Mouse (Mus musculus): ENCODE data around the gene Il19. TPM values are rescaled to one million over a fixed set of nuclear protein-coding genes. Genes with fewer than 3 reads are reported as not detected.

The Il19 gene
- total and polyA plus RNA-seq, 3 experiments = 0.38 TPM; not detected in 2

DNA sequence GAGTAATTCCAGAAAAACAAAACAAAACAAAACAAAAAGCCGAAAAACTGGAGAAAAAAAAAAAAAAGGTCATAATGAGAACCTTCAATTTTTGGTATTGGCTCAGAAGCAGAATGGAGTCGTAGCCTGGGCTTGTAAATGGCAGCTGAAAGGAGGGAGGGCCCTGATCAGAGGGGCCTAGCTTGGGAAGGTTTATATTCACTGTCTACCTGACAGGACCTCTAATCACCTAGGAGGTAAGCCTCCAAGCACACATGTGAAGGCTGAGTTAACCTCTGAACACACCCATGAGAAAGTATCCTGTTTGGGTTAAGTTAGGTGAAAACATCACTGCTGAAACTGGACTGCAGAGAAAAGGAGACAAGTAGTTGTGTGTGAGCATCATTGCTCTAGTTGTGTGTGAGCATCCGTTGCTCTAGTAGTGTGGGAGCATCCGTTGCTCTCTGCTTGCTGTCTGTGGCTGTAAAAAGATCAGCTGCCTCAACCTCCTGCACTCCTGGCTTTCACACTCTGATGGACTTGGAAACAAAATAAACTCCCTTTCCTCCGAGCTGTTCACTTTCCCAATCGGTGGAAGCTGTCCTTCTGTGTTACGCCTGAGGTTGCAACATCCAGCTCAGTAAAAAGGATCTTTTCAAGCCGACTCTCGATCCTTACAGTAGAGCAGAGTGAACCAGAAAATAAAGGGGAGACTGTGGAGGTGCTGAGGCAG, 46.4 kb downstream of the Il19 start:
- TF ChIP-seq GABPA (IDR thresholded peaks at IDR 0.05; ENCODE audit: insufficient replicate concordance, low read depth, low read length) = no peak
- TF ChIP-seq RAD21 (IDR thresholded peaks at IDR 0.05; ENCODE audit: low read depth, low read length) = no peak
- no peak for TF ChIP-seq ZC3H11A (IDR thresholded peaks at IDR 0.05; ENCODE audit: low read depth, low read length)
- no peak for TF ChIP-seq EP300 (IDR thresholded peaks at IDR 0.05; ENCODE audit: low read length)
- in situ Hi-C loops (cut with MboI; ENCODE audit: low pct_ligation_motif_present, low pct_unique_long_range_greater_than_20kb, low sequenced_read_pairs) = no loop called here

DNA sequence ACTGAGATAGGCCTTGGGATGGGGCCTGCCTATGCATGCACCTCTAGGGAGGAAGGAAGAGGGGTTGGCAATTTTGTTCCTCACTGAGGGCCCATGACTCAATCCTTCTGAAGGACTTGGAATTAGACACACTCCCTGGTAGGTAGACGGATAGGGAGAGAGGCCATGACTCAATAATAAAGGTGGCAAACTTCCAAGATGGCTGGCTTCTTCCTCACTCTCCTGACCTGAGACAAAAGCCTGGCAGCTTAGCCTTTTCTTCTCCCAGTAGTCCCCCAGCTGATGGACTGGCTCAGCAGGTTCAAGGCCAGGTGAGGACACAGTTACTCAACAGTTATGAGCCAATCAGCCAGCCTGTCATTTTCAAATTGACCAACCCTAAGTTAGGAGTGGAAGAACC, 47.5 kb downstream of the Il19 start:
- H3K9me3 ChIP-seq (replicated peaks; ENCODE audit: low read length) = no peaks in the 10 kb centered on the region
- no peak overlapping the region for H3K27ac ChIP-seq (ENCODE audit: insufficient read depth, low read depth)
- no peaks in the 10 kb centered on the region for H3K4me1 ChIP-seq (ENCODE audit: control insufficient read depth in 1 of 2, insufficient read depth in 2 of 2)
- no peak for DNase-seq (ENCODE audit: extremely low read depth)
- H3K4me3 ChIP-seq (replicated peaks in 1 of 3; ENCODE audit: low read depth in 2 of 3, low read length in 2 of 3, poor library complexity in 1 of 3) = no peak overlapping the region
- no peak overlapping the region for H3K4me2 ChIP-seq (ENCODE audit: insufficient read depth, low read depth, poor library complexity, severe bottlenecking)
- H3K27me3 ChIP-seq (replicated peaks) = no peaks in the 10 kb centered on the region
- no peaks in the 10 kb centered on the region for H3K36me3 ChIP-seq (replicated peaks in 1 of 2; ENCODE audit: control insufficient read depth in 1 of 2, insufficient read depth in 1 of 2, low read length in 1 of 2)
- no peak overlapping the region for H3K9ac ChIP-seq (ENCODE audit: insufficient read depth, low read depth)
- in situ Hi-C loops (cut with MboI; ENCODE audit: low pct_ligation_motif_present, low pct_unique_long_range_greater_than_20kb, low sequenced_read_pairs) = no loop called here
- H3K79me2 ChIP-seq (replicated peaks; ENCODE audit: control insufficient read depth, extremely low read depth, insufficient read depth, poor library complexity, severe bottlenecking) = no peaks in the 10 kb centered on the region
- dilution Hi-C loops (cut with MboI; ENCODE audit: extremely low pct_ligation_motif_present, extremely low pct_unique_long_range_greater_than_20kb, low sequenced_read_pairs) = no loop called here
- TF ChIP-seq NRF1 (IDR thresholded peaks at IDR 0.05; ENCODE audit: low read depth, low read length) (no peak), PAX5 (IDR thresholded peaks at IDR 0.05; ENCODE audit: low read length) (no peak), MYC (IDR thresholded peaks at IDR 0.05; ENCODE audit: low read depth, low read length) (no peak), USF2 (conservative IDR thresholded peaks at IDR 0.05; ENCODE audit: low read depth, low read length) (no peak), POLR2AphosphoS2 (IDR thresholded peaks at IDR 0.05; ENCODE audit: low read depth, low read length) (no peak), ELF1 (IDR thresholded peaks at IDR 0.05; ENCODE audit: low read depth, low read length) (no peak), RCOR1 (conservative IDR thresholded peaks at IDR 0.05; ENCODE audit: low read depth, low read length) (no peak), HCFC1 (IDR thresholded peaks at IDR 0.05; ENCODE audit: low read depth, low read length) (no peak), POLR2A (IDR thresholded peaks at IDR 0.05; ENCODE audit: low read depth, low read length) (no peak), JUND (conservative IDR thresholded peaks at IDR 0.05; ENCODE audit: low read depth, low read length) (no peak), EP300 (IDR thresholded peaks at IDR 0.05; ENCODE audit: low read length) (no peak), JUN (IDR thresholded peaks at IDR 0.05; ENCODE audit: insufficient read depth, low read depth, low read length) (no peak), USF1 (IDR thresholded peaks at IDR 0.05; ENCODE audit: low read depth, low read length) (no peak), BHLHE40 (IDR thresholded peaks at IDR 0.05; ENCODE audit: low read depth, low read length) (no peak), ZMIZ1 (IDR thresholded peaks at IDR 0.05; ENCODE audit: low read depth, low read length) (no peak), SMC3 (IDR thresholded peaks at IDR 0.05; ENCODE audit: low read depth, low read length) (no peak), MXI1 (IDR thresholded peaks at IDR 0.05; ENCODE audit: low read depth, low read length) (no peak)

More for the DNA sequence above, 46.4 kb downstream of the Il19 start:
- no peak overlapping the region for H3K4me3 ChIP-seq (replicated peaks in 1 of 3; ENCODE audit: low read depth in 2 of 3, low read length in 2 of 3, poor library complexity in 1 of 3)
- H3K36me3 ChIP-seq (replicated peaks in 1 of 2; ENCODE audit: control insufficient read depth in 1 of 2, insufficient read depth in 1 of 2, low read length in 1 of 2) = no peaks in the 10 kb centered on the region
- H3K4me1 ChIP-seq (ENCODE audit: control insufficient read depth in 1 of 2, insufficient read depth in 2 of 2) = no peaks in the 10 kb centered on the region
- dilution Hi-C loops (cut with MboI; ENCODE audit: extremely low pct_ligation_motif_present, extremely low pct_unique_long_range_greater_than_20kb, low sequenced_read_pairs) = no loop called here
- no peaks in the 10 kb centered on the region for H3K9me3 ChIP-seq (replicated peaks; ENCODE audit: low read length)
- no peak overlapping the region for H3K27ac ChIP-seq (ENCODE audit: insufficient read depth, low read depth)
- no peak for DNase-seq (ENCODE audit: extremely low read depth)
- no peak overlapping the region for H3K9ac ChIP-seq (ENCODE audit: insufficient read depth, low read depth)
- H3K4me2 ChIP-seq (ENCODE audit: insufficient read depth, low read depth, poor library complexity, severe bottlenecking) = no peak overlapping the region
- no peaks in the 10 kb centered on the region for H3K27me3 ChIP-seq (replicated peaks)
- H3K79me2 ChIP-seq (replicated peaks; ENCODE audit: control insufficient read depth, extremely low read depth, insufficient read depth, poor library complexity, severe bottlenecking) = no peaks in the 10 kb centered on the region
